Mouse (Mus musculus) ES-Bruce4 (cell line): ENCODE results near the gene Fryl.

Experiments used
- CTCF ChIP-seq: IDR thresholded peaks from one replicate; pipeline ENCODE4 v1.8.1; 2011; ENCODE audit warnings: low read depth, low read length
- POLR2A ChIP-seq: IDR thresholded peaks from one replicate; pipeline ENCODE4 v1.8.1; 2011; ENCODE audit warnings: low read length; ENCODE audit not compliant: insufficient read depth

DNA sequence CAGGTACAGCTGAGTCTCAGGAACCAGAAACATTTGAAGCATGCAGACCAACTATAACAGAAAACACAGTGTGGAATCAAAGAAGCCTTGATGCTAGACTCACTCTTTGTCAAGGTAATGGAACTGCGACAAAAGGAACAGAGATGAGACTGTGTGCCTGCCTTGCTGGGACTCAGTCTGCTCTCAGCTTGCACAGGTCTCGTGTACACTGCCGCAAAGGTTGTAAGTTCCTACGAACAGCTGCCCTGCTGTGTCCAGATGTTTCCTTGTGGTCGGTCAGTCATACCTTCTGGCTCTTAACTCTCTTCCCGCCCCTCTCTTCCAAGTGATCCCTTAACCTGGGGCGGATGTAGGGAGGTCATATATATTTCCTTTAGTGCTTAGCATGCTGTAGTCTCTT is 67.8 kb downstream of the Fryl start:
- TF ChIP-seq CTCF (no peak), POLR2A (no peak)
